Mouse (Mus musculus): ENCODE results near the gene Zfp109. TPM values are rescaled to one million over a fixed set of nuclear protein-coding genes. Genes with fewer than 3 reads are reported as not detected.
A peak's percentile ranks its signal among the peaks of the same experiment; 100 is the strongest.

Zfp109 gene
- total and polyA plus RNA-seq, 2 experiments: 1.3 to 3.1 TPM

GRCm38 (mm10) chr7:24253779-24254615 lies 16.6 kb upstream of the Zfp109 start:
- no peaks in the 10 kb centered on the region for H3K36me3 ChIP-seq (ENCODE audit: control insufficient read depth, insufficient read depth, low read length)
- no peaks in the 10 kb centered on the region; the same call in 1 of the 2 replicates for H3K79me2 ChIP-seq (ENCODE audit: control insufficient read depth, insufficient read depth, low read length)
- WGBS: 70% methylated on average over 9 of the region's 9 CpGs
- TF ChIP-seq CTCF (IDR thresholded peaks at IDR 0.05; ENCODE audit: low read depth, low read length) (no peak), POLR2A (IDR thresholded peaks at IDR 0.05; ENCODE audit: extremely low read depth, insufficient read depth, low read length) (no peak)
- H3K27ac ChIP-seq (replicated peaks; ENCODE audit: insufficient read depth, low read depth, low read length): no peak overlapping the region
- H3K4me1 ChIP-seq (ENCODE audit: control insufficient read depth, insufficient read depth, low read length): peaks cover 5% of the 10 kb centered on the region; the same call in 1 of the 2 replicates
- peak overlapping the region; percentile 68; the same call in 1 of the 2 replicates for H3K4me3 ChIP-seq (ENCODE audit: insufficient read depth, low read depth, low read length)
- DNase-seq (ENCODE audit: extremely low read depth, low read depth, low spot score): no peak
- no peaks in the 10 kb centered on the region for H3K27me3 ChIP-seq (ENCODE audit: control insufficient read depth, insufficient read depth, low read length)
- no peak overlapping the region for H3K9ac ChIP-seq (ENCODE audit: low read depth, low read length)

DNA sequence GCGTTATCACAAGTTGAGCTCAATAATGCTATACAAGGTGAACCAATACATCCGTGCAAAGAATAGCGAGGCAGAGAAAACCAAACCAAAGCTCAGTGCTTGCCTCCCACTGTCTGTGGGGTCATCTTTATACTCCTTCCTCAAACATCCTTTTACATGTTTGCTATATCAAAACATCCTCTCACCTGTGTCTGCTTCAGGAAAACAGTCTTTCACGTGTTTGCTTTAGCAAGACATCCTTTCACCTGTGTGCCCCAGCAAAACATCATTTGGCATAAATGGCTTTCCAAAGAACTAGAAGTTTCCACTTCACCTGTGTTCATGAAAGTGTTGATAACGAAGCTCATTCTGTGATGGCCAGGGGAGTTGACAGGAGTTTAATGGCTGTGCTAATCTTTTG lies 26.0 kb downstream of the Zfp109 start, which contains the start of gene Zfp111:
Gene Zfp111 (minus strand): TSS at position 101 of the 400 bp plus-strand sequence.
- Histone ChIP-seq H3K79me2 (ENCODE audit: control insufficient read depth, insufficient read depth, low read length) (no peaks in the 10 kb centered on the region; the same call in 1 of the 2 replicates), H3K27ac (replicated peaks; ENCODE audit: insufficient read depth, low read depth, low read length) (no peak within 1 kb of the TSS), H3K27me3 (ENCODE audit: control insufficient read depth, insufficient read depth, low read length) (no peaks in the 10 kb centered on the region), H3K36me3 (ENCODE audit: control insufficient read depth, insufficient read depth, low read length) (no peaks in the 10 kb centered on the region), H3K4me3 (ENCODE audit: insufficient read depth, low read depth, low read length) (no peak within 1 kb of the TSS), H3K9ac (ENCODE audit: low read depth, low read length) (no peak within 1 kb of the TSS), H3K4me1 (ENCODE audit: control insufficient read depth, insufficient read depth, low read length) (peaks cover 4% of the 10 kb centered on the region; the same call in 1 of the 2 replicates)
- WGBS: 81% methylated on average over 5 of the region's 5 CpGs
- no peak for DNase-seq (ENCODE audit: extremely low read depth, low read depth, low spot score)
- TF ChIP-seq CTCF (IDR thresholded peaks at IDR 0.05; ENCODE audit: low read depth, low read length) (no peak), POLR2A (IDR thresholded peaks at IDR 0.05; ENCODE audit: extremely low read depth, insufficient read depth, low read length) (no peak)

GRCm38 (mm10) chr7:24210296-24210695 lies 27.1 kb downstream of the Zfp109 start:
- no peak overlapping the region for H3K9ac ChIP-seq (ENCODE audit: low read depth, low read length)
- H3K27ac ChIP-seq (replicated peaks; ENCODE audit: insufficient read depth, low read depth, low read length): no peak overlapping the region
- no peaks in the 10 kb centered on the region for H3K36me3 ChIP-seq (ENCODE audit: control insufficient read depth, insufficient read depth, low read length)
- H3K27me3 ChIP-seq (ENCODE audit: control insufficient read depth, insufficient read depth, low read length): no peaks in the 10 kb centered on the region
- H3K4me1 ChIP-seq (ENCODE audit: control insufficient read depth, insufficient read depth, low read length): peaks cover 4% of the 10 kb centered on the region; the same call in 1 of the 2 replicates
- no peak for DNase-seq (ENCODE audit: extremely low read depth, low read depth, low spot score)
- peaks cover 3% of the 10 kb centered on the region; the same call in 1 of the 2 replicates for H3K79me2 ChIP-seq (ENCODE audit: control insufficient read depth, insufficient read depth, low read length)
- no peak for TF ChIP-seq CTCF (IDR thresholded peaks at IDR 0.05; ENCODE audit: low read depth, low read length)
- TF ChIP-seq POLR2A (IDR thresholded peaks at IDR 0.05; ENCODE audit: extremely low read depth, insufficient read depth, low read length): no peak
- WGBS: 57% methylated on average over 2 of the region's 2 CpGs
- H3K4me3 ChIP-seq (ENCODE audit: insufficient read depth, low read depth, low read length): no peak overlapping the region

DNA sequence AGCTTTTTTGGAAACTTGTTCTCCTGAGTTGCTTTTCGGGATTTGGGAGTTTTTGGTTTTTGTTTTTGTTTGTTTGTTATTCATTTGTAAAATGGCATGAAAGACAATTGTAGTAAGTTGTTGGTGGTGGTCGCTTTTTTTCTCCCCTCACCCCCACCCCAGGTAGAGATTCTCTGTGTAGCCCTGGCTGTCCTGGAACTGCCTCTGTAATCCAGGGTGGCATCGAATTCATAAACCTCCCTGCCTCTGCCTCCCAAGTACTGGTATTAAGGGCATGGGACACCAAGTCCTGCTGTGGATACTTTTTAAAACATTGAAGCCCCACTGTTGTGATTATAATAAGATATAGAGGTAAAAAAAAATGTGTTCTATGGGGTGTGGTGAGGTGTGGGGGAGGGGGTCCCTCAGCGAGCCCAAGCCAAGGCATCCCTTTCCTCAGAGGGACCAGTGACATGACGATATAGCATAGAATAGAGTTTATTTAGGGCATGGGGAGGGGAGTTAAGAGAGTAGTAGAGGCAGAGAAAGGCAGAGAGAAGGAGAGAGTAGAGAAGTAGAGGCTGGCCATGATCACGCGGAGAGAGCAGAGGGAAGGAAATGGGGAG lies 29.0 kb downstream of the Zfp109 start:
- DNase-seq (ENCODE audit: extremely low read depth, low read depth, low spot score): no peak
- Histone ChIP-seq H3K36me3 (ENCODE audit: control insufficient read depth, insufficient read depth, low read length) (peaks cover 6% of the 10 kb centered on the region; the same call in 1 of the 2 replicates), H3K9ac (ENCODE audit: low read depth, low read length) (no peak overlapping the region), H3K4me1 (ENCODE audit: control insufficient read depth, insufficient read depth, low read length) (peaks cover 4% of the 10 kb centered on the region; the same call in 1 of the 2 replicates), H3K79me2 (ENCODE audit: control insufficient read depth, insufficient read depth, low read length) (peaks cover 3% of the 10 kb centered on the region; the same call in 1 of the 2 replicates), H3K27me3 (ENCODE audit: control insufficient read depth, insufficient read depth, low read length) (no peaks in the 10 kb centered on the region), H3K27ac (replicated peaks; ENCODE audit: insufficient read depth, low read depth, low read length) (no peak overlapping the region), H3K4me3 (ENCODE audit: insufficient read depth, low read depth, low read length) (no peak overlapping the region)
- TF ChIP-seq CTCF (IDR thresholded peaks at IDR 0.05; ENCODE audit: low read depth, low read length) (no peak), POLR2A (IDR thresholded peaks at IDR 0.05; ENCODE audit: extremely low read depth, insufficient read depth, low read length) (no peak)
- WGBS: 60% methylated on average over 7 of the region's 7 CpGs

- no peaks in the 10 kb centered on the region for H3K27me3 ChIP-seq (ENCODE audit: control insufficient read depth, insufficient read depth, low read length)
- H3K79me2 ChIP-seq (ENCODE audit: control insufficient read depth, insufficient read depth, low read length): peaks cover 3% of the 10 kb centered on the region; the same call in 1 of the 2 replicates
- no peak overlapping the region for H3K27ac ChIP-seq (replicated peaks; ENCODE audit: insufficient read depth, low read depth, low read length)
- DNase-seq (ENCODE audit: extremely low read depth, low read depth, low spot score): peak; percentile 90
- peaks cover 6% of the 10 kb centered on the region; the same call in 1 of the 2 replicates for H3K36me3 ChIP-seq (ENCODE audit: control insufficient read depth, insufficient read depth, low read length)
- no peak for TF ChIP-seq POLR2A (IDR thresholded peaks at IDR 0.05; ENCODE audit: extremely low read depth, insufficient read depth, low read length)
- no peak for TF ChIP-seq CTCF (IDR thresholded peaks at IDR 0.05; ENCODE audit: low read depth, low read length)
- 15% methylated on average over 24 of the region's 24 CpGs for WGBS
- peak overlapping the region; percentile 77 for H3K9ac ChIP-seq (ENCODE audit: low read depth, low read length)
- H3K4me3 ChIP-seq (ENCODE audit: insufficient read depth, low read depth, low read length): peak overlapping the region; percentile 76
- H3K4me1 ChIP-seq (ENCODE audit: control insufficient read depth, insufficient read depth, low read length): peaks cover 4% of the 10 kb centered on the region; the same call in 1 of the 2 replicates
Measured at GRCm38 (mm10) chr7:24207488-24208261, 29.7 kb downstream of the Zfp109 start.

Data from liver, adult 2 months (tissue).